Mouse (Mus musculus) embryonic facial prominence, embryonic 15.5 days (tissue): Measurements from ENCODE around the gene Madcam1. TPM values are rescaled to one million over a fixed set of nuclear protein-coding genes. Genes with fewer than 3 reads are reported as not detected.

Experiments used
- ATAC-seq: fragments of 200-750 bp; cut with Nextera tagmentation; 2 replicates; pipeline ENCODE4 v1.8.0; 2017; ENCODE audit warnings: low read depth, moderate TSS enrichment; ENCODE audit not compliant: insufficient number of reproducible peaks, low FRiP score, low TSS enrichment
- H3K27ac ChIP-seq: fragments of 300-500 bp; sonication (generic); replicated peaks from 2 replicates; pipeline ENCODE4 v1.5.1; 2015; ENCODE audit warnings: mild to moderate bottlenecking, inconsistent platforms
- H3K27me3 ChIP-seq: fragments of 300-500 bp; sonication (generic); 2 replicates; pipeline ENCODE4 v1.6.1; 2015; ENCODE audit warnings: inconsistent platforms
- H3K36me3 ChIP-seq: fragments of 300-500 bp; sonication (generic); 2 replicates; pipeline ENCODE4 v1.6.1; 2015; ENCODE audit warnings: mild to moderate bottlenecking, inconsistent platforms
- H3K4me1 ChIP-seq: fragments of 300-500 bp; sonication (generic); 2 replicates; pipeline ENCODE4 v1.6.1; 2015; ENCODE audit warnings: inconsistent platforms
- H3K4me2 ChIP-seq: fragments of 300-500 bp; sonication (generic); replicated peaks from 2 replicates; pipeline ENCODE4 v1.6.1; 2015; ENCODE audit warnings: mild to moderate bottlenecking, inconsistent platforms
- H3K4me3 ChIP-seq: fragments of 300-500 bp; sonication (generic); replicated peaks from 2 replicates; pipeline ENCODE4 v1.5.1; 2015; ENCODE audit warnings: mild to moderate bottlenecking, inconsistent platforms
- H3K9ac ChIP-seq: fragments of 300-500 bp; sonication (generic); 2 replicates; pipeline ENCODE4 v1.6.1; 2015; ENCODE audit warnings: inconsistent platforms
- H3K9me3 ChIP-seq: fragments of 300-500 bp; sonication (generic); replicated peaks from 2 replicates; pipeline ENCODE4 v1.6.1; 2016; ENCODE audit warnings: inconsistent platforms
- WGBS: fragments of 180-500 bp; shearing (Covaris S2); methylation state at CpG from one replicate; pipeline ENCODE4 v1.1.7; 2015; 5-methylcytosine and 5-hydroxymethylcytosine counted together
- polyA plus RNA-seq: library from polyadenylated mRNA; unstranded; fragments of >200 nt; fragmentation: Nextera tagmentation; extraction: Ambion mirVana; gene quantifications from 2 replicates; pipeline ENCODE4 v1.2.1, GENCODE M21; 2015

Gene Madcam1
- polyA plus RNA-seq = 8.4 and 9.1 TPM in 2 replicates

- Histone ChIP-seq H3K36me3 (no peaks in the 10 kb centered on the region), H3K9me3 (no peaks in the 10 kb centered on the region), H3K9ac (no peak within 1 kb of the TSS), H3K4me3 (no peak within 1 kb of the TSS), H3K27ac (no peak within 1 kb of the TSS), H3K4me2 (no peak within 1 kb of the TSS), H3K27me3 (no peaks in the 10 kb centered on the region), H3K4me1 (peaks cover 3% of the 10 kb centered on the region; the same call in 1 of the 2 replicates)
- ATAC-seq = no peak
- 7% methylated on average over 13 of the region's 13 CpGs for WGBS
Observed at GRCm38 (mm10) chr10:79664131-79664665, at the start of gene Madcam1. TSS of gene Madcam1 (plus strand) at chr10:79664559.

GRCm38 (mm10) chr10:79615860-79616259 lies 48.5 kb upstream of the Madcam1 start:
- H3K9ac ChIP-seq = no peak overlapping the region
- H3K27ac ChIP-seq = no peak overlapping the region
- H3K36me3 ChIP-seq = no peaks in the 10 kb centered on the region
- no peaks in the 10 kb centered on the region for H3K9me3 ChIP-seq
- H3K4me1 ChIP-seq = peaks cover 22% of the 10 kb centered on the region
- WGBS = 12% methylated on average over 8 of the region's 8 CpGs
- H3K27me3 ChIP-seq = peaks cover 28% of the 10 kb centered on the region
- no peak overlapping the region for H3K4me3 ChIP-seq
- ATAC-seq = no peak
- no peak overlapping the region for H3K4me2 ChIP-seq

- Histone ChIP-seq H3K4me1 (peaks cover 22% of the 10 kb centered on the region), H3K27ac (no peak overlapping the region), H3K9ac (no peak overlapping the region), H3K4me3 (no peak overlapping the region), H3K36me3 (no peaks in the 10 kb centered on the region), H3K4me2 (no peak overlapping the region), H3K9me3 (no peaks in the 10 kb centered on the region), H3K27me3 (peaks cover 25% of the 10 kb centered on the region)
- ATAC-seq = no peak
- WGBS = 84% methylated on average over 5 of the region's 5 CpGs
Observed at GRCm38 (mm10) chr10:79616376-79616775, 48.0 kb upstream of the Madcam1 start.

GRCm38 (mm10) chr10:79623950-79624349 lies 40.4 kb upstream of the Madcam1 start:
- no peak overlapping the region for H3K9ac ChIP-seq
- no peak overlapping the region for H3K4me3 ChIP-seq
- H3K4me1 ChIP-seq = no peaks in the 10 kb centered on the region
- H3K36me3 ChIP-seq = no peaks in the 10 kb centered on the region
- no peak overlapping the region for H3K4me2 ChIP-seq
- no peaks in the 10 kb centered on the region for H3K9me3 ChIP-seq
- H3K27ac ChIP-seq = no peak overlapping the region
- ATAC-seq = no peak
- WGBS = 75% methylated on average over 12 of the region's 12 CpGs
- no peaks in the 10 kb centered on the region for H3K27me3 ChIP-seq

GRCm38 (mm10) chr10:79625398-79625797 lies 39.0 kb upstream of the Madcam1 start:
- ATAC-seq = no peak
- Histone ChIP-seq H3K4me3 (no peak overlapping the region), H3K4me1 (no peaks in the 10 kb centered on the region), H3K27me3 (no peaks in the 10 kb centered on the region), H3K27ac (no peak overlapping the region), H3K36me3 (no peaks in the 10 kb centered on the region), H3K4me2 (no peak overlapping the region), H3K9me3 (no peaks in the 10 kb centered on the region), H3K9ac (no peak overlapping the region)
- WGBS = 78% methylated on average over 9 of the region's 9 CpGs

GRCm38 (mm10) chr10:79626156-79626555 lies 38.2 kb upstream of the Madcam1 start:
- H3K4me1 ChIP-seq = no peaks in the 10 kb centered on the region
- no peak overlapping the region for H3K27ac ChIP-seq
- no peak overlapping the region for H3K4me3 ChIP-seq
- no peaks in the 10 kb centered on the region for H3K36me3 ChIP-seq
- H3K27me3 ChIP-seq = no peaks in the 10 kb centered on the region
- H3K4me2 ChIP-seq = no peak overlapping the region
- H3K9ac ChIP-seq = no peak overlapping the region
- 81% methylated on average over 10 of the region's 10 CpGs for WGBS
- 0 out of 2 replicates have a peak, but pooled peaks have one; percentile 9 for ATAC-seq
- H3K9me3 ChIP-seq = no peaks in the 10 kb centered on the region

- Histone ChIP-seq H3K4me1 (no peaks in the 10 kb centered on the region), H3K27ac (no peak overlapping the region), H3K4me2 (no peak overlapping the region), H3K36me3 (no peaks in the 10 kb centered on the region), H3K4me3 (no peak overlapping the region), H3K27me3 (no peaks in the 10 kb centered on the region), H3K9me3 (no peaks in the 10 kb centered on the region), H3K9ac (no peak overlapping the region)
- WGBS = 82% methylated on average over 5 of the region's 5 CpGs
- no peak for ATAC-seq
Observed at GRCm38 (mm10) chr10:79628377-79628776, 36.0 kb upstream of the Madcam1 start.

- no peaks in the 10 kb centered on the region for H3K27me3 ChIP-seq
- no peaks in the 10 kb centered on the region for H3K9me3 ChIP-seq
- no peak overlapping the region for H3K9ac ChIP-seq
- H3K36me3 ChIP-seq = no peaks in the 10 kb centered on the region
- WGBS = 78% methylated on average over 4 of the region's 4 CpGs
- H3K4me1 ChIP-seq = 0 out of 2 replicates have a peak, but pooled peaks cover 1% of the 10 kb centered on the region
- no peak overlapping the region for H3K4me2 ChIP-seq
- no peak overlapping the region for H3K4me3 ChIP-seq
- H3K27ac ChIP-seq = no peak overlapping the region
- no peak for ATAC-seq
Observed at GRCm38 (mm10) chr10:79631432-79631831, 32.9 kb upstream of the Madcam1 start.

GRCm38 (mm10) chr10:79633006-79633777 lies 31.2 kb upstream of the Madcam1 start:
- H3K27ac ChIP-seq = no peak overlapping the region
- 70% methylated on average over 17 of the region's 17 CpGs for WGBS
- peaks cover 17% of the 10 kb centered on the region for H3K4me1 ChIP-seq
- ATAC-seq = no peak
- no peaks in the 10 kb centered on the region for H3K9me3 ChIP-seq
- no peak overlapping the region for H3K4me2 ChIP-seq
- 0 out of 2 replicates have a peak, but pooled peaks cover 1% of the 10 kb centered on the region for H3K27me3 ChIP-seq
- no peak overlapping the region for H3K4me3 ChIP-seq
- no peak overlapping the region for H3K9ac ChIP-seq
- H3K36me3 ChIP-seq = no peaks in the 10 kb centered on the region

- Histone ChIP-seq H3K27me3 (peaks cover 14% of the 10 kb centered on the region; the same call in 1 of the 2 replicates), H3K27ac (no peak overlapping the region), H3K36me3 (no peaks in the 10 kb centered on the region), H3K9me3 (no peaks in the 10 kb centered on the region), H3K4me1 (peaks cover 31% of the 10 kb centered on the region), H3K4me2 (peak overlapping the region; percentile 93; the same call in 1 of the 2 replicates), H3K9ac (no peak overlapping the region), H3K4me3 (peak overlapping the region; percentile 74; the same call in 1 of the 2 replicates)
- ATAC-seq = no peak
- 80% methylated on average over 8 of the region's 8 CpGs for WGBS
Observed at GRCm38 (mm10) chr10:79636287-79636686, 28.1 kb upstream of the Madcam1 start.

- Histone ChIP-seq H3K27ac (peak within 1 kb of the TSS; percentile 51), H3K4me1 (peaks cover 31% of the 10 kb centered on the region), H3K4me3 (peak within 1 kb of the TSS; percentile 74), H3K27me3 (peaks cover 14% of the 10 kb centered on the region; the same call in 1 of the 2 replicates), H3K4me2 (peak within 1 kb of the TSS; percentile 93), H3K9ac (peak within 1 kb of the TSS; percentile 63), H3K9me3 (no peaks in the 10 kb centered on the region), H3K36me3 (no peaks in the 10 kb centered on the region)
- ATAC-seq = peak; percentile 72
- under 1% methylated on average over 101 of the region's 116 CpGs for WGBS
Observed at GRCm38 (mm10) chr10:79637128-79638110, 26.9 kb upstream of the Madcam1 start, which contains the start of gene Shc2. TSS of gene Shc2 (minus strand) at chr10:79637918.
